Mouse (Mus musculus) liver, embryonic 14.5 days (tissue): ENCODE measurements around the gene E130114P18Rik.

Source experiments
- CTCF ChIP-seq: IDR thresholded peaks from 2 replicates; pipeline ENCODE4 v1.5.1; 2016; ENCODE audit warnings: antibody characterized with exemption, low read depth, control low read depth
- EP300 ChIP-seq: IDR thresholded peaks from 2 replicates; pipeline ENCODE4 v1.6.1; 2016; ENCODE audit warnings: antibody characterized with exemption, low read depth

- TF ChIP-seq EP300 (no peak), CTCF (no peak)
Observed at GRCm38 (mm10) chr4:97582064-97582415, 195.8 kb downstream of the E130114P18Rik start.
